Mouse (Mus musculus) layer of hippocampus, postnatal 25 days (tissue): ENCODE measurements around the gene C1qtnf5. TPM values are rescaled to one million over a fixed set of nuclear protein-coding genes. Genes with fewer than 3 reads are reported as not detected.

Experiments used
- total RNA-seq, 2 experiments: library from RNA; stranded (reverse); gene quantifications; 2 replicates each; pipeline ENCODE4 v1.2.3; 2021

C1qtnf5 gene
- total RNA-seq, 2 experiments from 2014 or later = 13.6 to 16.8 TPM

Other genes starting within 250 kb of the C1qtnf5 start
- 100 to 1,000 TPM; 833 to 928 TPM for gene Thy1, start 63.9 kb upstream of the C1qtnf5 start, total RNA-seq
- gene Usp2, start 40.2 kb upstream of the C1qtnf5 start, total RNA-seq = 10 to 100 TPM; 59.4 to 81.4 TPM
- under 1 TPM; 0.31 to 0.49 TPM for gene Mfrp, start 5.5 kb upstream of the C1qtnf5 start, total RNA-seq
- under 1 TPM in 1 of 2 experiments, not detected in 1; 0.28 TPM for gene Gm49380, start 6.3 kb downstream of the C1qtnf5 start, total RNA-seq
- gene Rnf26, start 6.3 kb downstream of the C1qtnf5 start, total RNA-seq = 10 to 100 TPM; 30.3 to 33.0 TPM
- 10 to 100 TPM; 22.5 to 29.3 TPM for gene Mcam, start 27.2 kb downstream of the C1qtnf5 start, total RNA-seq
- 10 to 100 TPM; 49.2 to 63.4 TPM for gene Cbl, start 126.8 kb downstream of the C1qtnf5 start, total RNA-seq
- gene Ccdc153, start 133.4 kb downstream of the C1qtnf5 start, total RNA-seq = 1 to 10 TPM; 1.9 to 5.4 TPM
- 1 to 10 TPM; 1.3 to 1.4 TPM for gene Pdzd3, start 144.2 kb downstream of the C1qtnf5 start, total RNA-seq
- gene Nlrx1, start 161.4 kb downstream of the C1qtnf5 start, total RNA-seq = 10 to 100 TPM; 12.8 to 14.7 TPM
- 10 to 100 TPM; 65.0 to 79.6 TPM for gene Abcg4, start 181.4 kb downstream of the C1qtnf5 start, total RNA-seq
- 10 to 100 TPM; 28.1 to 31.2 TPM for gene Hinfp, start 198.4 kb downstream of the C1qtnf5 start, total RNA-seq
- 100 to 1,000 TPM; 196 to 200 TPM for gene C2cd2l, start 213.0 kb downstream of the C1qtnf5 start, total RNA-seq
- 10 to 100 TPM; 14.2 to 15.8 TPM for gene Dpagt1, start 218.8 kb downstream of the C1qtnf5 start, total RNA-seq
- gene H2afx, start 227.4 kb downstream of the C1qtnf5 start, total RNA-seq = 10 to 100 TPM; 50.6 to 58.4 TPM
- 10 to 100 TPM; 17.9 to 23.6 TPM for gene Hmbs, start 237.0 kb downstream of the C1qtnf5 start, total RNA-seq